Mouse (Mus musculus) MEL (cell line): ENCODE results near the gene Ntrk3. TPM values are rescaled to one million over a fixed set of nuclear protein-coding genes. Genes with fewer than 3 reads are reported as not detected.

Experiments
- DNase-seq: peaks from one replicate; pipeline ENCODE4 v3.0.0; 2011; ENCODE audit warnings: low read depth, low spot score
- H3K27ac ChIP-seq: 2 replicates; pipeline ENCODE4 v1.5.1; 2012; ENCODE audit warnings: low read depth, mild to moderate bottlenecking, control low read depth, low read length, moderate library complexity; ENCODE audit not compliant: control insufficient read depth
- H3K27me3 ChIP-seq, 2 experiments: fragments of 150-350 bp in 1 of 2; sonication (generic) in 1 of 2; 2 replicates each; pipeline ENCODE4 v1.6.1; 2012; ENCODE audit warnings: low read length in 2 of 2, mild to moderate bottlenecking in 2 of 2, improper control_type of control experiment in 1 of 2, moderate library complexity in 1 of 2; ENCODE audit not compliant: insufficient read depth in 2 of 2, control insufficient read depth in 1 of 2
- H3K36me3 ChIP-seq, 2 experiments: 2 replicates each; pipeline ENCODE4 v1.6.1; 2012 to 2014; ENCODE audit warnings: low read length in 2 of 2, improper control_type of control experiment in 1 of 2, inconsistent platforms in 1 of 2, mild to moderate bottlenecking in 1 of 2; ENCODE audit not compliant: insufficient read depth in 2 of 2, control insufficient read depth in 1 of 2
- H3K4me1 ChIP-seq, 2 experiments: fragments of 150-350 bp in 1 of 2; sonication (generic) in 1 of 2; 2 replicates each; pipeline ENCODE4 v1.6.1; 2012; ENCODE audit warnings: low read length in 2 of 2, improper control_type of control experiment in 1 of 2, mild to moderate bottlenecking in 1 of 2; ENCODE audit not compliant: insufficient read depth in 2 of 2, control insufficient read depth in 1 of 2
- H3K4me3 ChIP-seq, 2 experiments: fragments of 150-350 bp in 1 of 2; sonication (generic) in 1 of 2; 2 replicates each; pipeline ENCODE4 v1.5.1; 2012; ENCODE audit warnings: low read depth in 2 of 2, low read length in 2 of 2, mild to moderate bottlenecking in 2 of 2, moderate library complexity in 2 of 2, control low read depth in 1 of 2, improper control_type of control experiment in 1 of 2; ENCODE audit not compliant: control insufficient read depth in 1 of 2, insufficient read depth in 1 of 2
- H3K79me2 ChIP-seq: 2 replicates; pipeline ENCODE4 v1.6.1; 2012; ENCODE audit warnings: mild to moderate bottlenecking, low read length, moderate library complexity; ENCODE audit not compliant: control insufficient read depth, poor library complexity, insufficient read depth
- H3K9ac ChIP-seq: 2 replicates; pipeline ENCODE4 v1.6.1; 2012; ENCODE audit warnings: low read depth, mild to moderate bottlenecking, control low read depth, low read length, moderate library complexity; ENCODE audit not compliant: control insufficient read depth, poor library complexity, severe bottlenecking
- H3K9me3 ChIP-seq: fragments of 150-350 bp; sonication (generic); replicated peaks from 2 replicates; pipeline ENCODE4 v1.6.1; 2012; ENCODE audit warnings: mild to moderate bottlenecking, low read length, improper control_type of control experiment, moderate library complexity; ENCODE audit not compliant: insufficient read depth
- BHLHE40 ChIP-seq: IDR thresholded peaks from 2 replicates; pipeline ENCODE4 v1.6.1; 2012; ENCODE audit warnings: low read depth, mild to moderate bottlenecking, inconsistent platforms, low read length, improper control_type of control experiment, borderline replicate concordance
- CHD1 ChIP-seq: IDR thresholded peaks from 2 replicates; pipeline ENCODE4 v1.6.1; 2012; ENCODE audit warnings: low read depth, mild to moderate bottlenecking, inconsistent platforms, low read length, improper control_type of control experiment
- CHD2 ChIP-seq: IDR thresholded peaks from 2 replicates; pipeline ENCODE4 v1.6.1; 2011; ENCODE audit warnings: low read length, improper control_type of control experiment
- CTCF ChIP-seq, 3 experiments: IDR thresholded peaks in 2 of 3; conservative IDR thresholded peaks in 1 of 3; 2 replicates each; pipeline ENCODE4 v1.5.1; 2011 to 2012; ENCODE audit warnings: low read length in 3 of 3, low read depth in 2 of 3, mild to moderate bottlenecking in 2 of 3, improper control_type of control experiment in 1 of 3, inconsistent platforms in 1 of 3, mixed read lengths in 1 of 3, moderate library complexity in 1 of 3; ENCODE audit not compliant: control insufficient read depth in 1 of 3, insufficient read depth in 1 of 3, poor library complexity in 1 of 3, severe bottlenecking in 1 of 3
- ELF1 ChIP-seq: IDR thresholded peaks from 2 replicates; pipeline ENCODE4 v1.6.1; 2014; ENCODE audit warnings: low read depth, mild to moderate bottlenecking, inconsistent platforms, low read length, improper control_type of control experiment, moderate library complexity
- ETS1 ChIP-seq: IDR thresholded peaks from 2 replicates; pipeline ENCODE4 v1.6.1; 2012; ENCODE audit warnings: low read depth, mild to moderate bottlenecking, inconsistent platforms, low read length, improper control_type of control experiment, moderate library complexity
- GATA1 ChIP-seq: IDR thresholded peaks from 2 replicates; pipeline ENCODE4 v1.6.1; 2011; ENCODE audit warnings: low read depth, low read length, improper control_type of control experiment
- JUND ChIP-seq: IDR thresholded peaks from 2 replicates; pipeline ENCODE4 v1.6.1; 2011; ENCODE audit warnings: low read depth, mild to moderate bottlenecking, improper control_type of control experiment, low read length
- MAFK ChIP-seq: IDR thresholded peaks from 2 replicates; pipeline ENCODE4 v1.6.1; 2011; ENCODE audit warnings: low read depth, mild to moderate bottlenecking, low read length, improper control_type of control experiment, borderline replicate concordance
- MAX ChIP-seq: IDR thresholded peaks from 2 replicates; pipeline ENCODE4 v1.6.1; 2011; ENCODE audit warnings: low read length, improper control_type of control experiment
- MAZ ChIP-seq: IDR thresholded peaks from 2 replicates; pipeline ENCODE4 v1.6.1; 2012; ENCODE audit warnings: low read depth, mild to moderate bottlenecking, inconsistent platforms, low read length, improper control_type of control experiment
- MXI1 ChIP-seq: IDR thresholded peaks from 2 replicates; pipeline ENCODE4 v1.6.1; 2011; ENCODE audit warnings: mild to moderate bottlenecking, low read depth, low read length, improper control_type of control experiment
- POLR2A ChIP-seq, 2 experiments: IDR thresholded peaks; 2 replicates each; pipeline ENCODE4 v1.6.1; 2011 to 2012; ENCODE audit warnings: low read length in 2 of 2, mild to moderate bottlenecking in 2 of 2, control low read depth in 1 of 2, improper control_type of control experiment in 1 of 2, low read depth in 1 of 2, moderate library complexity in 1 of 2; ENCODE audit not compliant: control insufficient read depth in 1 of 2, insufficient read depth in 1 of 2, poor library complexity in 1 of 2
- POLR2AphosphoS2 ChIP-seq: IDR thresholded peaks from 2 replicates; pipeline ENCODE4 v1.6.1; 2011; ENCODE audit warnings: low read length, improper control_type of control experiment
- RAD21 ChIP-seq: IDR thresholded peaks from 2 replicates; pipeline ENCODE4 v1.6.1; 2011; ENCODE audit warnings: mild to moderate bottlenecking, low read depth, low read length, improper control_type of control experiment
- RCOR1 ChIP-seq: IDR thresholded peaks from 2 replicates; pipeline ENCODE4 v1.6.1; 2012; ENCODE audit warnings: low read depth, mild to moderate bottlenecking, inconsistent platforms, low read length, improper control_type of control experiment
- TAL1 ChIP-seq: IDR thresholded peaks from 2 replicates; pipeline ENCODE4 v1.6.1; 2012; ENCODE audit warnings: mild to moderate bottlenecking, inconsistent platforms, low read length, moderate library complexity, mixed read lengths
- TBP ChIP-seq: IDR thresholded peaks from 2 replicates; pipeline ENCODE4 v1.8.0; 2011; ENCODE audit warnings: low read depth, low read length, improper control_type of control experiment
- TCF12 ChIP-seq: IDR thresholded peaks from 2 replicates; pipeline ENCODE4 v1.6.1; 2014; ENCODE audit warnings: low read depth, mild to moderate bottlenecking, inconsistent platforms, low read length, improper control_type of control experiment, moderate library complexity
- UBTF ChIP-seq: IDR thresholded peaks from 2 replicates; pipeline ENCODE4 v1.6.1; 2012; ENCODE audit warnings: low read depth, mild to moderate bottlenecking, inconsistent platforms, low read length, improper control_type of control experiment, moderate library complexity, borderline replicate concordance; ENCODE audit not compliant: insufficient read depth
- polyA plus RNA-seq, 2 experiments: library from polyadenylated mRNA; stranded (reverse) in 1 of 2; unstranded in 1 of 2; fragments of >175 nt in 1 of 2; fragments of >200 nt in 1 of 2; gene quantifications; 2 replicates each; pipeline versions ENCODE4 v1.2.1 to v1.2.4; 2012; ENCODE audit warnings: low replicate concordance in 2 of 2, low read depth in 1 of 2; ENCODE audit not compliant: insufficient read length in 2 of 2, insufficient read depth in 1 of 2, missing spikeins in 1 of 2
- total RNA-seq: library from RNA; depleted of rRNA; stranded (reverse); fragments of 300-350 nt; gene quantifications from 2 replicates; pipeline ENCODE4 v1.2.3, GENCODE M21; 2012

Ntrk3 gene
- total and polyA plus RNA-seq, 3 experiments = 0.04 TPM; not detected in 2

GRCm38 (mm10) chr7:78384111-78384510 lies 353.7 kb downstream of the Ntrk3 start:
- Histone ChIP-seq H3K27ac (no peak overlapping the region), H3K9ac (no peak overlapping the region), H3K36me3 (no peaks in the 10 kb centered on the region), H3K9me3 (no peaks in the 10 kb centered on the region), H3K4me3 (no peak overlapping the region), H3K27me3 (no peaks in the 10 kb centered on the region), H3K79me2 (no peaks in the 10 kb centered on the region), H3K4me1 (no peaks in the 10 kb centered on the region)
- TF ChIP-seq MXI1 = no peak
- TF ChIP-seq TCF12 = no peak
- TF ChIP-seq POLR2A (IDR thresholded peaks at IDR 0.05; ENCODE audit: control insufficient read depth in 1 of 2, insufficient read depth in 1 of 2, low read depth in 1 of 2, low read length in 2 of 2, poor library complexity in 1 of 2) = no peak
- no peak for TF ChIP-seq ETS1
- no peak for TF ChIP-seq JUND
- DNase-seq = no peak

GRCm38 (mm10) chr7:78382126-78382525 lies 355.7 kb downstream of the Ntrk3 start:
- no peaks in the 10 kb centered on the region for H3K9me3 ChIP-seq
- no peak overlapping the region for H3K27ac ChIP-seq
- H3K36me3 ChIP-seq = no peaks in the 10 kb centered on the region
- no peak for DNase-seq
- H3K4me1 ChIP-seq = no peaks in the 10 kb centered on the region
- no peaks in the 10 kb centered on the region for H3K27me3 ChIP-seq
- no peaks in the 10 kb centered on the region for H3K79me2 ChIP-seq
- no peak overlapping the region for H3K4me3 ChIP-seq
- TF ChIP-seq MAFK (no peak), BHLHE40 (no peak), GATA1 (no peak), CHD1 (no peak), TAL1 (no peak), MAX (no peak), MAZ (no peak), CHD2 (no peak), MXI1 (no peak), POLR2AphosphoS2 (no peak), TBP (no peak), UBTF (no peak), CTCF (IDR thresholded peaks at IDR 0.05 in 2 of 3, conservative IDR thresholded peaks at IDR 0.05 in 1 of 3; ENCODE audit: control insufficient read depth in 1 of 3, insufficient read depth in 1 of 3, low read depth in 2 of 3, low read length in 3 of 3, poor library complexity in 1 of 3, severe bottlenecking in 1 of 3) (no peak), POLR2A (IDR thresholded peaks at IDR 0.05; ENCODE audit: control insufficient read depth in 1 of 2, insufficient read depth in 1 of 2, low read depth in 1 of 2, low read length in 2 of 2, poor library complexity in 1 of 2) (no peak), RAD21 (no peak), ELF1 (no peak), RCOR1 (no peak)
- H3K9ac ChIP-seq = no peak overlapping the region
